Mouse (Mus musculus): ENCODE data around the gene Grhpr. TPM values are rescaled to one million over a fixed set of nuclear protein-coding genes. Genes with fewer than 3 reads are reported as not detected.
"Not testable (repeated sequence)": the region's sequence is repeated elsewhere in the genome, so short reads cannot be mapped to it uniquely, and the experiment has no call there.

Grhpr gene
- polyA plus RNA-seq, 1 experiment: 99.0 TPM

GRCm38 (mm10) chr4:44983131-44983740 is 2.0 kb downstream of the Grhpr start:
- peak overlapping the region; percentile 98 for H3K4me3 ChIP-seq (replicated peaks)
- no peak for TF ChIP-seq GATA1 (IDR thresholded peaks at IDR 0.05; ENCODE audit: borderline replicate concordance, low read length)
- no peak for TF ChIP-seq FLI1 (IDR thresholded peaks at IDR 0.05; ENCODE audit: low read length)
- H3K4me1 ChIP-seq: peaks cover 52% of the 10 kb centered on the region
- H3K27me3 ChIP-seq (replicated peaks): no peaks in the 10 kb centered on the region
- H3K9me3 ChIP-seq: no peaks in the 10 kb centered on the region
- H3K36me3 ChIP-seq (replicated peaks; ENCODE audit: low read length): peaks cover 59% of the 10 kb centered on the region

- no peaks in the 10 kb centered on the region for H3K9me3 ChIP-seq
- H3K4me1 ChIP-seq: peaks cover 12% of the 10 kb centered on the region
- peaks cover 87% of the 10 kb centered on the region for H3K36me3 ChIP-seq (replicated peaks; ENCODE audit: low read length)
- no peaks in the 10 kb centered on the region for H3K27me3 ChIP-seq (replicated peaks)
- no peak overlapping the region for H3K4me3 ChIP-seq (replicated peaks)
- TF ChIP-seq FLI1 (IDR thresholded peaks at IDR 0.05; ENCODE audit: low read length): no peak
- TF ChIP-seq GATA1 (IDR thresholded peaks at IDR 0.05; ENCODE audit: borderline replicate concordance, low read length): no peak
These were observed 9.4 kb downstream of the Grhpr start for GRCm38 (mm10) chr4:44990560-44990959.

GRCm38 (mm10) chr4:44992330-44992729 is 11.1 kb downstream of the Grhpr start:
- H3K27me3 ChIP-seq (replicated peaks); H3K4me3 ChIP-seq (replicated peaks); H3K9me3 ChIP-seq: not testable (repeated sequence)
- Histone ChIP-seq H3K4me1 (peaks cover 28% of the 10 kb centered on the region), H3K36me3 (replicated peaks; ENCODE audit: low read length) (peaks cover 77% of the 10 kb centered on the region)

GRCm38 (mm10) chr4:44993179-44993578 is 12.0 kb downstream of the Grhpr start:
- not testable (repeated sequence) for H3K27me3 ChIP-seq (replicated peaks); H3K9me3 ChIP-seq; H3K4me3 ChIP-seq (replicated peaks)
- peaks cover 71% of the 10 kb centered on the region for H3K36me3 ChIP-seq (replicated peaks; ENCODE audit: low read length)
- H3K4me1 ChIP-seq: peaks cover 36% of the 10 kb centered on the region

GRCm38 (mm10) chr4:44993847-44994246 is 12.7 kb downstream of the Grhpr start:
- TF ChIP-seq FLI1 (IDR thresholded peaks at IDR 0.05; ENCODE audit: low read length) (no peak), GATA1 (IDR thresholded peaks at IDR 0.05; ENCODE audit: borderline replicate concordance, low read length) (no peak)
- H3K9me3 ChIP-seq: no peaks in the 10 kb centered on the region
- no peaks in the 10 kb centered on the region for H3K27me3 ChIP-seq (replicated peaks)
- peaks cover 64% of the 10 kb centered on the region for H3K36me3 ChIP-seq (replicated peaks; ENCODE audit: low read length)
- H3K4me3 ChIP-seq (replicated peaks): no peak overlapping the region
- peaks cover 31% of the 10 kb centered on the region for H3K4me1 ChIP-seq

GRCm38 (mm10) chr4:44994776-44995175 is 13.6 kb downstream of the Grhpr start:
- H3K4me1 ChIP-seq: peaks cover 39% of the 10 kb centered on the region
- H3K4me3 ChIP-seq (replicated peaks): no peak overlapping the region
- H3K36me3 ChIP-seq (replicated peaks; ENCODE audit: low read length): peaks cover 55% of the 10 kb centered on the region
- no peaks in the 10 kb centered on the region for H3K9me3 ChIP-seq
- no peaks in the 10 kb centered on the region for H3K27me3 ChIP-seq (replicated peaks)
- TF ChIP-seq GATA1 (IDR thresholded peaks at IDR 0.05; ENCODE audit: borderline replicate concordance, low read length): no peak
- no peak for TF ChIP-seq FLI1 (IDR thresholded peaks at IDR 0.05; ENCODE audit: low read length)

- peaks cover 47% of the 10 kb centered on the region for H3K4me1 ChIP-seq
- H3K4me3 ChIP-seq (replicated peaks): no peak overlapping the region
- no peaks in the 10 kb centered on the region for H3K27me3 ChIP-seq (replicated peaks)
- TF ChIP-seq GATA1 (IDR thresholded peaks at IDR 0.05; ENCODE audit: borderline replicate concordance, low read length) (no peak), FLI1 (IDR thresholded peaks at IDR 0.05; ENCODE audit: low read length) (no peak)
- H3K36me3 ChIP-seq (replicated peaks; ENCODE audit: low read length): peaks cover 30% of the 10 kb centered on the region
- no peaks in the 10 kb centered on the region for H3K9me3 ChIP-seq
These were observed 16.9 kb downstream of the Grhpr start for GRCm38 (mm10) chr4:44998071-44998470.

GRCm38 (mm10) chr4:45000001-45000400 is 18.8 kb downstream of the Grhpr start:
- Histone ChIP-seq H3K27me3 (replicated peaks) (no peaks in the 10 kb centered on the region), H3K4me1 (peaks cover 47% of the 10 kb centered on the region), H3K9me3 (no peaks in the 10 kb centered on the region), H3K36me3 (replicated peaks; ENCODE audit: low read length) (peaks cover 26% of the 10 kb centered on the region), H3K4me3 (replicated peaks) (no peak overlapping the region)
- TF ChIP-seq FLI1 (IDR thresholded peaks at IDR 0.05; ENCODE audit: low read length) (no peak), GATA1 (IDR thresholded peaks at IDR 0.05; ENCODE audit: borderline replicate concordance, low read length) (no peak)

- H3K27me3 ChIP-seq (replicated peaks): no peaks in the 10 kb centered on the region
- TF ChIP-seq FLI1 (IDR thresholded peaks at IDR 0.05; ENCODE audit: low read length): no peak
- no peak for TF ChIP-seq GATA1 (IDR thresholded peaks at IDR 0.05; ENCODE audit: borderline replicate concordance, low read length)
- H3K36me3 ChIP-seq (replicated peaks; ENCODE audit: low read length): peaks cover 23% of the 10 kb centered on the region
- peaks cover 21% of the 10 kb centered on the region for H3K4me1 ChIP-seq
- no peaks in the 10 kb centered on the region for H3K9me3 ChIP-seq
- no peak overlapping the region for H3K4me3 ChIP-seq (replicated peaks)
These were observed 24.3 kb downstream of the Grhpr start for GRCm38 (mm10) chr4:45005452-45005851.

- no peaks in the 10 kb centered on the region for H3K9me3 ChIP-seq
- no peak for TF ChIP-seq GATA1 (IDR thresholded peaks at IDR 0.05; ENCODE audit: borderline replicate concordance, low read length)
- no peak for TF ChIP-seq FLI1 (IDR thresholded peaks at IDR 0.05; ENCODE audit: low read length)
- peaks cover 31% of the 10 kb centered on the region for H3K4me1 ChIP-seq
- H3K36me3 ChIP-seq (replicated peaks; ENCODE audit: low read length): peaks cover 7% of the 10 kb centered on the region
- peak overlapping the region; percentile 93 for H3K4me3 ChIP-seq (replicated peaks)
- H3K27me3 ChIP-seq (replicated peaks): no peaks in the 10 kb centered on the region
These were observed 29.7 kb downstream of the Grhpr start for GRCm38 (mm10) chr4:45010806-45011415.

Measured in megakaryocyte, embryonic 14.5 days (primary cell).